Mouse (Mus musculus) cerebellum, postnatal 14 days (tissue): ENCODE data around the gene St8sia1.

Experiments
- DNase-seq, 2 experiments: peaks; one replicate each; pipeline ENCODE4 v3.0.0; 2021; ENCODE audit warnings: mixed read lengths in 2 of 2

The St8sia1 gene

GRCm38 (mm10) chr6:142979665-142980660 is 15.7 kb upstream of the St8sia1 start:
- no peak for DNase-seq

- DNase-seq: no peak
Measured at GRCm38 (mm10) chr6:142977221-142977620, 13.0 kb upstream of the St8sia1 start.

- no peak for DNase-seq
Measured at GRCm38 (mm10) chr6:142973289-142973688, 9.0 kb upstream of the St8sia1 start.

- no peak for DNase-seq
Measured at GRCm38 (mm10) chr6:142972205-142972604, 8.0 kb upstream of the St8sia1 start.

GRCm38 (mm10) chr6:142967407-142967806 is 3.2 kb upstream of the St8sia1 start:
- no peak for DNase-seq

GRCm38 (mm10) chr6:142964531-142965385 is 506 bp upstream of the St8sia1 start:
- peak; percentile 90 to 91 for DNase-seq

GRCm38 (mm10) chr6:142963480-142964075 is 674 bp downstream of the St8sia1 start:
- DNase-seq: peak in 1 of 2 experiments; percentile 71

- peak; percentile 37 to 50 for DNase-seq
Measured at GRCm38 (mm10) chr6:142962881-142963280, 1.4 kb downstream of the St8sia1 start.

- peak in 1 of 2 experiments; percentile 28 for DNase-seq
Measured at GRCm38 (mm10) chr6:142962476-142962875, 1.8 kb downstream of the St8sia1 start.

- peak in 1 of 2 experiments; percentile 7 for DNase-seq
Measured at GRCm38 (mm10) chr6:142961721-142962455, 2.4 kb downstream of the St8sia1 start.

- DNase-seq: no peak
Measured at GRCm38 (mm10) chr6:142956556-142956955, 7.7 kb downstream of the St8sia1 start.

GRCm38 (mm10) chr6:142955281-142955680 is 9.0 kb downstream of the St8sia1 start:
- DNase-seq: no peak

GRCm38 (mm10) chr6:142953189-142953588 is 11.1 kb downstream of the St8sia1 start:
- no peak for DNase-seq

- DNase-seq: no peak
Measured at GRCm38 (mm10) chr6:142952361-142952954, 11.8 kb downstream of the St8sia1 start.

- no peak for DNase-seq
Measured at GRCm38 (mm10) chr6:142951564-142952308, 12.5 kb downstream of the St8sia1 start.

GRCm38 (mm10) chr6:142950354-142950753 is 13.9 kb downstream of the St8sia1 start:
- DNase-seq: no peak

GRCm38 (mm10) chr6:142948955-142949357 is 15.3 kb downstream of the St8sia1 start:
- peak; percentile 75 to 86 for DNase-seq

- DNase-seq: no peak
Measured at GRCm38 (mm10) chr6:142947029-142947428, 17.2 kb downstream of the St8sia1 start.

- no peak for DNase-seq
Measured at GRCm38 (mm10) chr6:142946069-142946871, 18.0 kb downstream of the St8sia1 start.

- no peak for DNase-seq
Measured at GRCm38 (mm10) chr6:142945461-142945860, 18.8 kb downstream of the St8sia1 start.
